Mouse (Mus musculus) urinary bladder, postnatal 25 days (tissue): ENCODE results near the gene Pgbd5.
A peak's percentile ranks its signal among the peaks of the same experiment; 100 is the strongest.

ENCODE experiments used
- DNase-seq: peaks from one replicate; pipeline ENCODE4 v3.0.0; 2022; ENCODE audit warnings: low spot score

Pgbd5 gene

DNA sequence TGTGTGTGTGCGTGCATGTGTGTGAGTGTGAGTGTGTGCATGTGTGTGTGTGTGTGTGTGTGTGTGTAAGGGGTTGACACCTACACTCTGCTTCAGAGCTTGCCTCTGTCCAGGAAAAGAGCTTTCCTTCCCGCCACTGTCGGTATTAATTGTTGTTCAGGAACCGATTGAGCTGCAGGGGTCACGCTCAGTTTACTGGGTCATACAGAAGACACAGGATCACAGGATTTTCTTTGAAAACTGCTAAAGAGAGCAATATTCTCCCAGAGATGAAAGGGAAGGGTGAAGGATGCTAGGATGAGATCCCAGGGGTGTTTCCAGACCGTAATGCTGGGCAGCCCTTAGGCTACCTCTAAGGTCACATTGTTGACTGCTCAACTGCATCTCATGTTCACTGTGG, at the start of gene Pgbd5:
TSS of gene Pgbd5 (minus strand) at position 101 of the 400 bp plus-strand sequence.
- no peak for DNase-seq

DNA sequence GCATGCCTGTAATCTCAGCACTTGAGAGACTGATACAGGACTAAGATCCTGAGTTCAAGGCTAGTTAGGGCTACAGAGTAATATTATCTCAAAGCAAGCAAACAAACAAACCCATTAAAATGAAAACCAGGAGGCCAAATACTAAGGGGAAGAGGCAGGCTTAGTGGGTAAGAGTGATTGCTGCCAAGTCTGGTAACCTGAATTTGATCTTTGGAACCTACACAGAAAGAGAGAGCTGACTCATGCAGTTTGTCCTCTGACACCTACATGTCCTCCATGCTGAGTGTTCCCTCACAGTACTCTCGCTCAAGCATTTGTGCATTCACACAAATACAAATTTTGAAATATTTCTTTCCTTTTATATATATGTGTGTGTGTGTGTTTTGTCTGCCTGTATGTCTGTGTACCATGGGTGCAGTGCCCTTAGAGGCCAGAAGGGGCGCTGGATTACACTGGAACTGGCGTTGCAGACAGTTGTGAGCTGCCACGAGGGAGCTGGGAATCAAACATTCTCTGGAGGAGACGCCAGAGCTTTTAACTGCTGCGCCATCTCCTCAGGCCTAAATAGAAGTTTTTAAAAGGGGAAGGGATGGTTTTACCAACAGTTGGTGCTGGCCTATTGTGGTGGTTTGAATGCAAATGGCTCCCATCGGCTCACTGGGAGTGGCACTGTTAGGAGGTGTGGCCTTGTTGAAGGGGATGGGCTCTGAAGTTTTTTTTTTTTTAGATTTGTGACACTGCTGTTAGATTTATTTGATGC, 44.1 kb upstream of the Pgbd5 start:
- no peak for DNase-seq

- DNase-seq: no peak
Observed at GRCm38 (mm10) chr8:124482790-124483189, 43.3 kb upstream of the Pgbd5 start.

GRCm38 (mm10) chr8:124480321-124480720, 40.9 kb upstream of the Pgbd5 start:
- no peak for DNase-seq

GRCm38 (mm10) chr8:124479251-124479650, 39.8 kb upstream of the Pgbd5 start:
- no peak for DNase-seq

DNA sequence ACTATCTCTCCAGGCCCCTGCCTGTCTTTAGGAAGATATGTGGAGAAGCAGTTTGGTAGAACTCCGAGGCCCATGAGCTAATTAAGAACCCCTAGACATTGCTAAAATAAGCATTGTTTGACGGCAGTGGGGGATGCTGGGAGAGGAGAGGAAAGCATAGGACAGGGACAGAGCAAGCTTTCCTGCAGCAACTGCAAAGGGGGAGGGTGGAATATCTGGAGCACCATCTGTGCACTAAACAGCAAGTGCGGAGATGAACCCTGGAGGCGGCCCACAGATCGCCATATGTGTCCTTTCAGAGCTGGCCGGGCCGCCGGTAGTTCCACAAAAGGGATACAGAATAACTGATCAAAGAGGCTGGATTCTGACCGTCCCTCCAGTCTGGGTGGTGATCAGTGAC, 37.2 kb upstream of the Pgbd5 start:
- no peak for DNase-seq

DNA sequence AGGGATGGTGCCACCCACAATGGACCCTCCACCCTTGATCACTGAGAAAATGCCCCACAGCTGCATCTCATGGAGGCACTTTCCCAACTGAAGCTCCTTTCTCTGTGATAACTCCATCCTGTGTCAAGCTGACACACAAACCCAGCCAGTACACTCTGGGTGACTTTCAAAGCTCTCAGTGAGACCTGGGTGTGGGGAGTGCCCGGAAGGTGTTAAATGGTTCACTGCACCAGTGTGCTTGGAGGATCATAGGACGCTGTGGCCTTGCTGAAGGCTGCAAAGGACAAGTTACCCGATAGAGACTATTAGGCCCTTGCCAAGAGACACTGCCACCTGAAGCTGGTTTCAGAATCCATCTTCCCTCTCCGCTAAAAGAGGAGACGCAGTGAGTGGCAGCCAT, 36.2 kb upstream of the Pgbd5 start:
- no peak for DNase-seq

DNA sequence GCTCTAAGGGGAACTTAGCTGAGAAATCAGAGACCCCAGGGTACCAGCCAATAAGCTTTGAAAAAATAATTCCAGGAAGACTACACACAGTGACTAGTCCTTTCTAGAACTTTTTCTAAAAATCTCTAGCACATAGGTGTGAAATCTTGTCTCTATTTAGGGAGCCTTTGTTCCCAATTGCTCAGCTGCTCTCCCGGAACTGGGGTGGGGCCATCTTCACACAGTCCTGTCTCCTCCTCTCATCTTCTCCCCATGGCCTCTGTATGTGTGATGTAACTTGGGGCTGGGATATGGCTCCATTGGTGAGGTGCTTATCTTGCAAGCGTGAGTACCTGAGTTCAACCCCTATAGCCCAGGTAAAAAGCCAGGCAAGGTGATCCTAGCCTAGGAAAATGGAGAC, 25.2 kb upstream of the Pgbd5 start:
- DNase-seq: no peak

- no peak for DNase-seq
Observed at GRCm38 (mm10) chr8:124463111-124463510, 23.7 kb upstream of the Pgbd5 start.

- DNase-seq: no peak
Observed at GRCm38 (mm10) chr8:124462192-124462591, 22.7 kb upstream of the Pgbd5 start.

- DNase-seq: no peak
Observed at GRCm38 (mm10) chr8:124461103-124461502, 21.6 kb upstream of the Pgbd5 start.

- no peak for DNase-seq
Observed at GRCm38 (mm10) chr8:124460660-124461059, 21.2 kb upstream of the Pgbd5 start.

GRCm38 (mm10) chr8:124459627-124460026, 20.2 kb upstream of the Pgbd5 start:
- no peak for DNase-seq

DNA sequence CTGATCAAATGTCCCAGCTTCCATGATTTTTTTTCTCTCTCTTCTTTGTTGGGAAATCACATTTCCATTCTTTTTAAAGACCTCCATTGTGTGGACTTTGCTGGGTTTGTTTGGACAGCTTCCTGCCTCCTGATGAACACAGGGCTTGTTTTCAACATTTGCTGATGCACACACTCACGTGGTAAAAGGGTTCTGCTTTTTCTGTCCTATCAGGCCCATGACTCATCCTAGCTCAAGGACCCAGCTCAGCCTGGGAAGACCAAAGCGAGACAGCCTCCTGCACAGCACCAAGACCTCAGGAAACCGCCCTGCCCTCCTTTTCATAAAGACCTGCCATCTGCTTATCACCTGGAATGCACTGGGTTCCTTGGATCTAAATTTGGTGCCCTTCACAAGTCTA, 15.9 kb upstream of the Pgbd5 start:
- DNase-seq: no peak

GRCm38 (mm10) chr8:124450192-124450895, 10.9 kb upstream of the Pgbd5 start:
- no peak for DNase-seq

GRCm38 (mm10) chr8:124448962-124449670, 9.7 kb upstream of the Pgbd5 start:
- DNase-seq: no peak

DNA sequence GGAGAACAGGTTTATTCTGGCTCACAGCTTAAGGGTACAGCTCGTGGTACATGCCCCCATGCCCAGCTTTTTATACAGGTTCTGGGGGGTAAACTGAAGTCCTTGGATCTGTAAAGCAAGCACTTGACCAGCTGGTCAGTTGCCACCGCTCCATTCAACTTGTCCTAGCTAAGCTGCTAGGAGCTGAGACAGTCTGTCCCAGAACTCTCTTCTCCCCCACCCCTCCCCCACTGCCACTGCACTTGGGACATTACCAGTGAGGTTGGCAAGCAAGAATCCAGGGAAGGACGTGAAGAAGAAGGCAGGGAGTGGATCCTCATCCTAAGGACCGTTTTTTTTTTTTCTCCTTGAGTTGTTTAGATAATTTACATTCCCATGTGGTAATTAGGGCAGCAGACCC, 2.7 kb downstream of the Pgbd5 start:
- DNase-seq: no peak

DNA sequence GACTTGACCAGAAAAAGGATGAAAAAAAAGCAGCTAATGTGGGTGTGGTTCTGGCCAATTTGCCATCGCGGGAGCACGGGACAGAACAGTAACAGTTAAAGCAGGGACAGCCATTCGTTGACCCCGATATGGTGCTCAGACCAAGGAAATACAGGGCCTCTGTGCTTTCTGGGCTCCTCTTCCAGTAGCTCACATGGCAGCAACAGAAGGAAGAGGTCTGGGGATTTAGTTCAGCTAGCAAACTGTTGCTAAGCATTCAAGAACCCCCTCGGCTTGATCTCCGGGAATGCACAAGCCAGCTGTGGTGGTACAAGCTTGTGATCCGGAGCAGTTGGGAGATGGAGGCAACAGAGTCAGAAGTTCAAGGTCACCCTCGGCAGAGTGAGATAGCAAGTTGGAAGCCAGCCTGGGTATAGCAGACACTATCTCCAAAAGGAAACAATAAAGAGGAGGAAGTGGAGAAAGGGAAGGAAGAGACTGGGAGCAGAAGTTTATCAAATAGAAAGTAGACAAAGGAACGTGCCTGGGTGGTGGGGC, 3.7 kb downstream of the Pgbd5 start:
- DNase-seq: no peak

DNA sequence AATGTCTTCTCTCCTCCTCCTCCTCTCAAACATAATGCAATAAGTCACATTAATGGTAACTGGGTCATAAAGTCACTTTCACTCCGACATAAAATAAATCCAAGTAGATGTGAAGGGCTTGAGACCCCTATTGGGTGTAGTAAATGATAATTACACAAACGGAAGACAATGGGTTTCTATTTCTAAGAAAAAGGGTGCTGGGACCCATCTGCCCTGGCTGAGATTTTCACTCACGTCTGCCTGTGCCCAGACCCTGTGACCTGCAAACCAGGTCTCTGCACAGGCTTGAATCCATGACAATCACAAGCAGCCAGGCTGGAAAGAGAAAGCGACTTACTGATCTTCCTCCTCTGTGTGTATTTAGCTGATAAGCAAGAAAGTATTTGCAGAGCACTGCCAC, 4.3 kb downstream of the Pgbd5 start:
- DNase-seq: no peak

DNA sequence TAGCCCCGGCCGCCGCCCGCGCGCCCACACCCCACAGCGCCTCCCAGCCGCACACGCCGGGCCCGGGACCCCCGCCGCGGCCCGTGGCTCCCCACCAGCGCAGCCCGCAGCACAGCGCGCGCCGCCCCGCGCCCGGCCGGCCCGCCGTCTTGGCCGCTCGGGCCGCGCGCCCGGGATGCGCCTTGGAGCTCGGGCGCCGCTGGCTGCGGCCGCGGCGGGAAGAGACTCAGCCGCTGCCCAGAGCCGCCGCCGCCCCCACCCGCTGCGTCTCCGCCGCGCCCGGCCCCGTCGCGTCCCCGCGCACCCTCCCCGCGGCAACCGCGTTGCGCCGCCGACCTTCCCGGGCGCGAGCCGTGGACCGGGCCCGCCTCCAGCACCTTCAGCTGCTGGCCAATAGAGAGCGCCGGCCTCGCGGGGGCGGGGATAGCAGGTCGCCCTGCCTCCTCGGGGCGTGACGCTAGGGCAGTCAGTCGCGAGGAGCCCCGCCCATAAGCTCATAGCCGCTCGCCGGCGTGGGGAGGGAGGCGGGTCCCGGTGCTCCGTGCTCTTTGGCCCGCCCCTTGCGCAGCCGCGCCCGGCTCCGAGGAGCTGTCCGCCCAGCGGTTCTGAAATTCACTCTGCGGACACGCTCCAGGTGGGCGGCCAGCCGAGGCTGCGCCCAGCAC, 5.2 kb downstream of the Pgbd5 start:
- DNase-seq: peak; percentile 91

- DNase-seq: peak; percentile 6
Observed at GRCm38 (mm10) chr8:124433451-124434125, 5.9 kb downstream of the Pgbd5 start.

GRCm38 (mm10) chr8:124430881-124431280, 8.6 kb downstream of the Pgbd5 start:
- no peak for DNase-seq
